Mouse (Mus musculus) liver, embryonic 14.5 days (tissue): ENCODE measurements around the gene Pias1. TPM values are rescaled to one million over a fixed set of nuclear protein-coding genes. Genes with fewer than 3 reads are reported as not detected.

Experiments used
- ATAC-seq: fragments of 200-750 bp; cut with Nextera tagmentation; 2 replicates; pipeline ENCODE4 v1.8.0; 2017; ENCODE audit warnings: moderate number of reproducible peaks, mild to moderate bottlenecking, moderate library complexity; ENCODE audit not compliant: insufficient read depth
- DNase-seq, 3 experiments: peaks; one replicate each; pipeline ENCODE4 v3.0.0-alpha.2; 2012 to 2013; ENCODE audit warnings: low read depth in 3 of 3, low spot score in 3 of 3
- H3K27ac ChIP-seq: fragments of 300-500 bp; sonication (generic); 2 replicates; pipeline ENCODE4 v1.5.1; 2014; ENCODE audit warnings: moderate library complexity, mild to moderate bottlenecking, control low read depth, inconsistent platforms
- H3K27me3 ChIP-seq: fragments of 300-500 bp; sonication (generic); 2 replicates; pipeline ENCODE4 v1.6.1; 2014; ENCODE audit warnings: mild to moderate bottlenecking, low read length, moderate library complexity; ENCODE audit not compliant: control insufficient read depth, insufficient read depth
- H3K36me3 ChIP-seq: fragments of 300-500 bp; sonication (generic); replicated peaks from 2 replicates; pipeline ENCODE4 v1.6.1; 2014; ENCODE audit warnings: low read depth; ENCODE audit not compliant: control insufficient read depth, insufficient read depth
- H3K4me1 ChIP-seq, 2 experiments: fragments of 200-500 bp in 1 of 2; fragments of 300-500 bp in 1 of 2; sonication (generic) in 1 of 2; replicated peaks; 2 replicates each; pipeline ENCODE4 v1.6.1; 2012 to 2014; ENCODE audit warnings: antibody characterized with exemption in 1 of 2, inconsistent platforms in 1 of 2, low read length in 1 of 2; ENCODE audit not compliant: control insufficient read depth in 2 of 2, insufficient read depth in 2 of 2
- H3K4me2 ChIP-seq: fragments of 300-500 bp; sonication (generic); 2 replicates; pipeline ENCODE4 v1.6.1; 2014; ENCODE audit warnings: low read depth, mild to moderate bottlenecking, control low read depth, moderate library complexity
- H3K4me3 ChIP-seq, 2 experiments: fragments of 200-500 bp in 1 of 2; fragments of 300-500 bp in 1 of 2; sonication (generic) in 1 of 2; 2 replicates each; pipeline ENCODE4 v1.5.1; 2012 to 2014; ENCODE audit warnings: low read depth in 2 of 2, low read length in 2 of 2, mild to moderate bottlenecking in 2 of 2, control low read depth in 1 of 2, inconsistent platforms in 1 of 2, moderate library complexity in 1 of 2; ENCODE audit not compliant: insufficient read depth in 1 of 2
- H3K9ac ChIP-seq: fragments of 300-500 bp; sonication (generic); replicated peaks from 2 replicates; pipeline ENCODE4 v1.6.1; 2014; ENCODE audit warnings: mild to moderate bottlenecking, control low read depth, moderate library complexity
- H3K9me3 ChIP-seq: fragments of 300-500 bp; sonication (generic); 2 replicates; pipeline ENCODE4 v1.6.1; 2016; ENCODE audit warnings: low read length, mixed read lengths; ENCODE audit not compliant: control insufficient read depth
- CTCF ChIP-seq: IDR thresholded peaks from 2 replicates; pipeline ENCODE4 v1.5.1; 2016; ENCODE audit warnings: antibody characterized with exemption, low read depth, control low read depth
- EP300 ChIP-seq: IDR thresholded peaks from 2 replicates; pipeline ENCODE4 v1.6.1; 2016; ENCODE audit warnings: antibody characterized with exemption, low read depth
- WGBS: fragments of 180-500 bp; shearing (Covaris S2); extraction: QIAGEN DNeasy Blood & Tissue Kit; methylation state at CpG from one replicate; pipeline ENCODE4 v1.1.7; 2014; ENCODE audit not compliant: insufficient replicate concordance; 5-methylcytosine and 5-hydroxymethylcytosine counted together
- polyA plus RNA-seq, 2 experiments: library from polyadenylated mRNA; depleted of rRNA in 1 of 2; stranded (reverse) in 1 of 2; unstranded in 1 of 2; fragments of >200 nt; fragmentation: Nextera tagmentation in 1 of 2; extraction: Ambion mirVana in 1 of 2; gene quantifications; 2 replicates each; pipeline versions ENCODE4 v1.2.1 to v1.2.3; 2012 to 2014

The Pias1 gene
- polyA plus RNA-seq, 2 experiments: 9.5 to 22.0 TPM

GRCm38 (mm10) chr9:62858266-62859019, 129.3 kb downstream of the Pias1 start:
- ATAC-seq: no peak
- Histone ChIP-seq H3K27ac (no peak overlapping the region), H3K9me3 (no peaks in the 10 kb centered on the region), H3K9ac (no peak overlapping the region), H3K27me3 (no peaks in the 10 kb centered on the region; the same call in 1 of the 2 replicates), H3K36me3 (no peaks in the 10 kb centered on the region), H3K4me3 (no peak overlapping the region), H3K4me1 (peaks cover 0 to 7% of the 10 kb centered on the region in 2 experiments; a peak in 2 of 4 replicates), H3K4me2 (peak overlapping the region; percentile 15; the same call in 1 of the 2 replicates)
- WGBS: 42% methylated on average over 8 of the region's 8 CpGs
- TF ChIP-seq EP300: no peak
- TF ChIP-seq CTCF: no peak
- no peak for DNase-seq

GRCm38 (mm10) chr9:62857719-62858261, 129.9 kb downstream of the Pias1 start, which contains the start of gene Calml4:
TSS of gene Calml4 (plus strand) at chr9:62858080.
- no peak for ATAC-seq
- no peak within 1 kb of the TSS for H3K9ac ChIP-seq
- H3K4me1 ChIP-seq: peaks cover 0 to 7% of the 10 kb centered on the region in 2 experiments; a peak in 2 of 4 replicates
- DNase-seq: no peak
- WGBS: 52% methylated on average over 20 of the region's 20 CpGs
- TF ChIP-seq EP300 (no peak), CTCF (no peak)
- H3K9me3 ChIP-seq: no peaks in the 10 kb centered on the region
- no peak within 1 kb of the TSS for H3K4me3 ChIP-seq
- H3K27me3 ChIP-seq: no peaks in the 10 kb centered on the region; the same call in 1 of the 2 replicates
- no peak within 1 kb of the TSS for H3K27ac ChIP-seq
- peak within 1 kb of the TSS; percentile 15; the same call in 1 of the 2 replicates for H3K4me2 ChIP-seq
- H3K36me3 ChIP-seq: no peaks in the 10 kb centered on the region

GRCm38 (mm10) chr9:62857216-62857615, 130.5 kb downstream of the Pias1 start:
- ATAC-seq (no peak), DNase-seq (no peak)
- TF ChIP-seq CTCF (no peak), EP300 (no peak)
- WGBS: 45% methylated on average over 9 of the region's 9 CpGs
- Histone ChIP-seq H3K9me3 (no peaks in the 10 kb centered on the region), H3K9ac (no peak overlapping the region), H3K4me1 (peaks cover 0 to 7% of the 10 kb centered on the region in 2 experiments; a peak in 2 of 4 replicates), H3K4me3 (no peak overlapping the region), H3K27ac (no peak overlapping the region), H3K27me3 (no peaks in the 10 kb centered on the region; the same call in 1 of the 2 replicates), H3K4me2 (no peak overlapping the region), H3K36me3 (no peaks in the 10 kb centered on the region)

GRCm38 (mm10) chr9:62854483-62854882, 133.2 kb downstream of the Pias1 start:
- no peak for TF ChIP-seq EP300
- WGBS: 55% methylated on average over 4 of the region's 4 CpGs

GRCm38 (mm10) chr9:62851571-62851970, 136.2 kb downstream of the Pias1 start:
- TF ChIP-seq CTCF (no peak), EP300 (no peak)
- Histone ChIP-seq H3K4me3 (no peak overlapping the region), H3K9me3 (no peaks in the 10 kb centered on the region), H3K36me3 (no peaks in the 10 kb centered on the region; the same call in 1 of the 2 replicates), H3K4me1 (peaks cover 3 to 6% of the 10 kb centered on the region in 2 experiments), H3K27ac (no peak overlapping the region), H3K4me2 (no peak overlapping the region), H3K9ac (no peak overlapping the region), H3K27me3 (no peaks in the 10 kb centered on the region)
- DNase-seq (no peak), ATAC-seq (no peak)
- WGBS: 74% methylated on average over 2 of the region's 2 CpGs

More at GRCm38 (mm10) chr9:62854483-62854882, 133.2 kb downstream of the Pias1 start:
- DNase-seq: no peak
- Histone ChIP-seq H3K27me3 (no peaks in the 10 kb centered on the region; the same call in 1 of the 2 replicates), H3K9me3 (no peaks in the 10 kb centered on the region), H3K4me3 (no peak overlapping the region), H3K4me2 (no peak overlapping the region), H3K36me3 (no peaks in the 10 kb centered on the region), H3K27ac (no peak overlapping the region), H3K4me1 (peaks cover 0 to 7% of the 10 kb centered on the region in 2 experiments; a peak in 2 of 4 replicates), H3K9ac (no peak overlapping the region)
- no peak for ATAC-seq
